Mouse (Mus musculus) cortical plate, adult 2 months (tissue): ENCODE results near the gene Sh2d4b.

Source experiments
- CTCF ChIP-seq: fragments of 200-500 bp; IDR thresholded peaks from 2 replicates; pipeline ENCODE4 v1.5.1; 2011; ENCODE audit warnings: mild to moderate bottlenecking, control low read depth, low read length; ENCODE audit not compliant: insufficient read depth; ENCODE audit errors: extremely low read depth
- POLR2A ChIP-seq: fragments of 200-500 bp; IDR thresholded peaks from 2 replicates; pipeline ENCODE4 v1.6.1; 2011; ENCODE audit warnings: mild to moderate bottlenecking, low read length, control low read depth; ENCODE audit not compliant: insufficient read depth; ENCODE audit errors: extremely low read depth

GRCm38 (mm10) chr14:40937052-40937451 is 44.0 kb upstream of the Sh2d4b start:
- TF ChIP-seq CTCF (no peak), POLR2A (no peak)
